ENCODE assay signal across 18 mouse cellular contexts in the genomic region with DNA sequence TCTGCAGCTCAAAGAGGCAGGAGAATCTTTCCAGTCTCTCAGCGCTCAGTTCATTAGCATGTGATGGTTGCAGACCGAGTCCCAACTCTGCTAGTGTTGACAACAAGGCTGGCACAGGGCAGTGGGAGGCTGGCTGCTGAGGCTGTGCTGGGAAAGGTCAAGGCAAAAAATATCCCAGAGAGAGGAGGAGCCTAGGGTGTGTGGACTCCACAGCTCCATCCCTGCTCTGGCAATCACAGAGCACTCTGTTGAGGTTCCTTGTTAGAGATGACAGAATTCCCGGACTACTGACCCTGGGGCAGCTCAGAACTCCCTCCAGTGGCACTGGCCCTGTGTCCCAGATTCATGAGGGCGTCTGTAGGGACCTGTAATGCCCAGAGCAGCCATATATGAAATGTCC. TPM values are rescaled to one million over a fixed set of nuclear protein-coding genes. Genes with fewer than 3 reads are reported as not detected.
A peak's percentile ranks its signal among the peaks of the same experiment; 100 is the strongest.
DNase-seq lines count a peak whose midpoint lies in the region; ATAC-seq and TF ChIP-seq lines count a peak whose summit lies in the region.
"Had no signal": no experiment of that assay in that cellular context is flagged by ENCODE, and none has a peak within 500 bp of the region (broad histone marks: within the 10 kb centered on the region; RNA-seq: fewer than 3 reads in every experiment).

No protein-coding gene starts in this region.

- WGBS in forebrain, postnatal 0 days, result 67% methylated on average over 4 of the region's 4 CpGs
- WGBS in midbrain, embryonic 14.5 days, result 59% methylated on average over 4 of the region's 4 CpGs

- no peak overlapping the region for H3K4me2 ChIP-seq in forebrain, postnatal 0 days (ENCODE audit: low read depth)
- no peak overlapping the region for H3K4me2 ChIP-seq in midbrain, embryonic 14.5 days (ENCODE audit: low read length)
- H3K4me2 ChIP-seq: embryonic facial prominence, embryonic 12.5 days; liver, embryonic 11.5 days; neural tube, embryonic 12.5 days had no signal

- TF ChIP-seq CTCF in forebrain, postnatal 0 days (IDR thresholded peaks at IDR 0.05; ENCODE audit: low read depth), result no peak

- H3K36me3 ChIP-seq in forebrain, postnatal 0 days (ENCODE audit: insufficient read depth), result peaks cover 97% of the 10 kb centered on the region
- peaks cover 97% of the 10 kb centered on the region for H3K36me3 ChIP-seq in midbrain, embryonic 14.5 days (ENCODE audit: control insufficient read depth, insufficient read depth, low read length)

- peak; percentile 71 for DNase-seq in adrenal gland, postnatal 10 days
- DNase-seq in adrenal gland, adult 8-10 months, result no peak
- DNase-seq in heart, adult 9 months (ENCODE audit: low spot score in 2 of 2), result peak; percentile 44 to 58
- DNase-seq in heart, postnatal 25 days (ENCODE audit: low spot score), result no peak
- no peak for DNase-seq in forebrain, postnatal 0 days
- DNase-seq in midbrain, embryonic 14.5 days, result no peak
- no peak for DNase-seq in neural tube, embryonic 10.5 days (ENCODE audit: extremely low spot score, low spot score)
- DNase-seq in urinary bladder, postnatal 36 days (ENCODE audit: low spot score in 2 of 2), result no peak
- DNase-seq: lung, postnatal 4 days; thymus, postnatal 36 days had no signal

- peak; percentile 24; the same call in 1 of the 2 replicates for ATAC-seq in forebrain, postnatal 0 days
- no peak for ATAC-seq in midbrain, embryonic 14.5 days (ENCODE audit: low FRiP score, low TSS enrichment)

- intact Hi-C loops in heart, postnatal 25 days (cut with DNase I), result no loop called here

- H3K27ac ChIP-seq in forebrain, postnatal 0 days (ENCODE audit: low read depth, low read length), result no peak overlapping the region
- 0 out of 2 replicates have a peak overlapping the region, but pooled peaks have one; percentile 2 for H3K27ac ChIP-seq in midbrain, embryonic 14.5 days (replicated peaks; ENCODE audit: low read depth, low read length)
- H3K27ac ChIP-seq: embryonic facial prominence, embryonic 12.5 days; neural tube, embryonic 12.5 days had no signal

- no peaks in the 10 kb centered on the region for H3K4me1 ChIP-seq in forebrain, postnatal 0 days (ENCODE audit: insufficient read depth)
- H3K4me1 ChIP-seq in midbrain, embryonic 14.5 days (ENCODE audit: control insufficient read depth, insufficient read depth, low read length), result no peaks in the 10 kb centered on the region
- H3K4me1 ChIP-seq: embryonic facial prominence, embryonic 12.5 days; neural tube, embryonic 12.5 days had no signal

- H3K27me3 ChIP-seq in forebrain, postnatal 0 days (ENCODE audit: insufficient read depth, low read length), result no peaks in the 10 kb centered on the region
- no peaks in the 10 kb centered on the region for H3K27me3 ChIP-seq in midbrain, embryonic 14.5 days (ENCODE audit: control insufficient read depth, insufficient read depth, low read length)
- H3K27me3 ChIP-seq: embryonic facial prominence, embryonic 12.5 days; neural tube, embryonic 12.5 days had no signal

- H3K9me3 ChIP-seq in forebrain, postnatal 0 days (ENCODE audit: low read length), result no peaks in the 10 kb centered on the region
- no peaks in the 10 kb centered on the region for H3K9me3 ChIP-seq in midbrain, embryonic 14.5 days (ENCODE audit: control insufficient read depth, low read length)
- H3K9me3 ChIP-seq: embryonic facial prominence, embryonic 12.5 days; neural tube, embryonic 12.5 days had no signal

- no peak overlapping the region for H3K4me3 ChIP-seq in forebrain, postnatal 0 days (ENCODE audit: low read depth, low read length)
- H3K4me3 ChIP-seq in midbrain, embryonic 14.5 days (replicated peaks; ENCODE audit: low read depth, low read length), result no peak overlapping the region
- H3K4me3 ChIP-seq: embryonic facial prominence, embryonic 12.5 days; neural tube, embryonic 12.5 days had no signal

- no peak overlapping the region for H3K9ac ChIP-seq in forebrain, postnatal 0 days
- H3K9ac ChIP-seq in midbrain, embryonic 14.5 days (replicated peaks; ENCODE audit: low read length), result no peak overlapping the region
- H3K9ac ChIP-seq: embryonic facial prominence, embryonic 12.5 days had no signal

RNA-seq across cellular contexts. Expression of a gene that starts 23.0 kb away (rescaled TPM):
- total RNA-seq in adrenal gland, postnatal 10 days (2021), result 100 to 1,000 TPM in 1 of 2 experiments, 10 to 100 TPM in 1; 77.1 to 106 TPM
- 100 to 1,000 TPM; 253 to 392 (median 313) TPM for total RNA-seq in adrenal gland, adult 8-10 months (2022)
- 10 to 100 TPM; 42.2 to 52.2 TPM for total RNA-seq in heart, postnatal 25 days (2021)
- total RNA-seq in forebrain, postnatal 0 days (2014; rRNA removed), result 568 and 711 TPM in 2 replicates
- polyA plus RNA-seq in forebrain, postnatal 0 days (2015; fragmentation: Nextera tagmentation; extraction: Ambion mirVana), result 196 and 250 TPM in 2 replicates
- polyA plus RNA-seq in midbrain, embryonic 14.5 days (2014; fragmentation: Nextera tagmentation; extraction: Ambion mirVana), result 304 and 345 TPM in 2 replicates

RNA-seq across cellular contexts. Expression of a gene that starts 59.0 kb away (rescaled TPM):
- not detected for total RNA-seq in adrenal gland, postnatal 10 days (2021)
- total RNA-seq in adrenal gland, adult 8-10 months (2022), result not detected
- not detected for total RNA-seq in heart, postnatal 25 days (2021)
- total RNA-seq in forebrain, postnatal 0 days (2014; rRNA removed), result not detected in 2 replicates
- 0.13 and 0.16 TPM in 2 replicates for polyA plus RNA-seq in forebrain, postnatal 0 days (2015; fragmentation: Nextera tagmentation; extraction: Ambion mirVana)
- polyA plus RNA-seq in midbrain, embryonic 14.5 days (2014; fragmentation: Nextera tagmentation; extraction: Ambion mirVana), result not detected in 2 replicates
- total RNA-seq: granulocyte monocyte progenitor cell, adult 5-6 weeks; MEL had no signal
- polyA plus RNA-seq: brain, embryonic 14.5 days; embryonic facial prominence, embryonic 12.5 days; kidney, embryonic 14.5 days; liver, embryonic 11.5 days; neural tube, embryonic 12.5 days; spleen, adult 2 months had no signal

Comparison
In these comparisons a context has a peak if more than half of its experiments do, and no peak if none do; other contexts are left out.
1. DNase-seq: peak in adrenal gland, postnatal 10 days (single experiment) and heart, adult 9 months (2 of 2); none in adrenal gland, adult 8-10 months (single experiment), heart, postnatal 25 days (single experiment), forebrain, postnatal 0 days (single experiment), midbrain, embryonic 14.5 days (single experiment), neural tube, embryonic 10.5 days (single experiment) and urinary bladder, postnatal 36 days (0 of 2).